Mouse (Mus musculus): ENCODE data around the gene Syt3. TPM values are rescaled to one million over a fixed set of nuclear protein-coding genes. Genes with fewer than 3 reads are reported as not detected.
A peak's percentile ranks its signal among the peaks of the same experiment; 100 is the strongest.

The Syt3 gene
- 2.2 and 3.2 TPM in 2 replicates for polyA plus RNA-seq (2015; fragmentation: Nextera tagmentation; extraction: Ambion mirVana)

GRCm38 (mm10) chr7:44383980-44384715, at the start of gene Syt3:
Gene Syt3 (plus strand): TSS chr7:44384102.
- peak within 1 kb of the TSS; percentile 93 for H3K4me2 ChIP-seq
- no peaks in the 10 kb centered on the region for H3K36me3 ChIP-seq
- H3K9ac ChIP-seq, result peak within 1 kb of the TSS; percentile 35
- peak; percentile 75 for ATAC-seq (ENCODE audit: insufficient number of reproducible peaks, low FRiP score, low TSS enrichment, low read depth)
- no peaks in the 10 kb centered on the region for H3K9me3 ChIP-seq
- peaks cover 28% of the 10 kb centered on the region for H3K27me3 ChIP-seq
- no peak within 1 kb of the TSS for H3K27ac ChIP-seq
- H3K4me3 ChIP-seq, result peak within 1 kb of the TSS; percentile 51
- peaks cover 10% of the 10 kb centered on the region for H3K4me1 ChIP-seq
- WGBS, result under 1% methylated on average over 29 of the region's 33 CpGs

- WGBS, result 70% methylated on average over 14 of the region's 14 CpGs
- ATAC-seq (ENCODE audit: insufficient number of reproducible peaks, low FRiP score, low TSS enrichment, low read depth), result no peak
Observed at GRCm38 (mm10) chr7:44334139-44334538, 49.8 kb upstream of the Syt3 start.

DNA sequence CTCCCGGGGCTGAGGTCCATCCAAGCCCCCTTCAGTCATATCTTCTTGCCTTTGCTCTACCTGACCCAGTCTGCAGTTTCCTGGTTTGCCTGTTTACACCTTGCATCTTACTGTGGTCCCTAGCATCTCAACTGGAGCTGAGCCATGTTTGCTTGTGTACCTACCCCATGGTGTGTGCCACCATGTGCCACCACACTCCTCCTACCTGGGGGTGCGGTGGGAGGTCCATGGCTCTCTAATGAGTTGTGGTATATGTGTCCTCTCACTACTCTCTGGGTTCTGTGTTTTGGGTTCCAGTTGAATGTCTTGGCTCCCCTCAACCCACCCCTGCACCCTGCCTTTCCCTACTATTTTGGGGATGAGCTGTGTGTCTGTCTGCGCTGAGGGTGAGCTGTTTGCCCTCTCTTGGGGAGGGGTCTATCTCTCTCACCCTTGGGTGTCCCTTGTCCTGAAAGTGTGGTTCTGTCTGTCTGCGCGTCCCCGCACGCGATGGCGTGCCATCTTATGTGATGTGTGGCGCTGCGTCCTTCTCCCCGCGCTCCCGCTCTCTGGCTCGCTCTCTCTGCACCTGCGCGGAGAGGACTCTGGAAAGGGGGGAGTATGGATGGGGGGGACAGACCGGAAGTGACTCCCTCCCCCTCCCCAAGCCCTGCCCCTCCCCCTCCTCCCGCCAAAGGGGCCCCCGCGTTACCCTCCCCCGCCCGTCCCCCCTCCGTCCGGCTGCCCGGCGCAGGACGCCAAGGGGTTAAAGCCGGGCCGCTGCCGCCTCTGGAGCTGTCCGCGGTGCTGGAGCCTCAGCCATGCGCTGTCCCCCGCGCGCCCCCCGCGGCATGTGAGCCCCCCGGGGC, 48.6 kb upstream of the Syt3 start:
- 5% methylated on average over 22 of the region's 40 CpGs for WGBS
- H3K9ac ChIP-seq, result no peak overlapping the region
- peak overlapping the region; percentile 75 for H3K4me2 ChIP-seq
- H3K4me3 ChIP-seq, result peak overlapping the region; percentile 37
- H3K27me3 ChIP-seq, result peaks cover 86% of the 10 kb centered on the region
- no peaks in the 10 kb centered on the region for H3K9me3 ChIP-seq
- peaks cover 14% of the 10 kb centered on the region for H3K4me1 ChIP-seq
- no peak for ATAC-seq (ENCODE audit: insufficient number of reproducible peaks, low FRiP score, low TSS enrichment, low read depth)
- H3K27ac ChIP-seq, result no peak overlapping the region
- no peaks in the 10 kb centered on the region for H3K36me3 ChIP-seq

More at GRCm38 (mm10) chr7:44334139-44334538, 49.8 kb upstream of the Syt3 start:
- Histone ChIP-seq H3K4me3 (no peak overlapping the region), H3K27me3 (peaks cover 75% of the 10 kb centered on the region), H3K4me2 (no peak overlapping the region), H3K36me3 (no peaks in the 10 kb centered on the region), H3K9me3 (no peaks in the 10 kb centered on the region), H3K9ac (no peak overlapping the region), H3K4me1 (peaks cover 14% of the 10 kb centered on the region), H3K27ac (no peak overlapping the region)

GRCm38 (mm10) chr7:44336046-44337021, 47.6 kb upstream of the Syt3 start:
- Histone ChIP-seq H3K9me3 (no peaks in the 10 kb centered on the region), H3K27ac (no peak overlapping the region), H3K4me2 (peak overlapping the region; percentile 75), H3K4me1 (peaks cover 14% of the 10 kb centered on the region), H3K4me3 (peak overlapping the region; percentile 37), H3K27me3 (peaks cover 88% of the 10 kb centered on the region), H3K36me3 (no peaks in the 10 kb centered on the region), H3K9ac (no peak overlapping the region)
- 4% methylated on average over 53 of the region's 54 CpGs for WGBS
- no peak for ATAC-seq (ENCODE audit: insufficient number of reproducible peaks, low FRiP score, low TSS enrichment, low read depth)

- 5% methylated on average over 32 of the region's 32 CpGs for WGBS
- Histone ChIP-seq H3K36me3 (no peaks in the 10 kb centered on the region), H3K4me3 (no peak overlapping the region), H3K4me1 (peaks cover 14% of the 10 kb centered on the region), H3K27me3 (peaks cover 89% of the 10 kb centered on the region), H3K9me3 (no peaks in the 10 kb centered on the region), H3K27ac (no peak overlapping the region), H3K4me2 (no peak overlapping the region), H3K9ac (no peak overlapping the region)
- ATAC-seq (ENCODE audit: insufficient number of reproducible peaks, low FRiP score, low TSS enrichment, low read depth), result no peak
Observed at GRCm38 (mm10) chr7:44337121-44337849, 46.6 kb upstream of the Syt3 start.

DNA sequence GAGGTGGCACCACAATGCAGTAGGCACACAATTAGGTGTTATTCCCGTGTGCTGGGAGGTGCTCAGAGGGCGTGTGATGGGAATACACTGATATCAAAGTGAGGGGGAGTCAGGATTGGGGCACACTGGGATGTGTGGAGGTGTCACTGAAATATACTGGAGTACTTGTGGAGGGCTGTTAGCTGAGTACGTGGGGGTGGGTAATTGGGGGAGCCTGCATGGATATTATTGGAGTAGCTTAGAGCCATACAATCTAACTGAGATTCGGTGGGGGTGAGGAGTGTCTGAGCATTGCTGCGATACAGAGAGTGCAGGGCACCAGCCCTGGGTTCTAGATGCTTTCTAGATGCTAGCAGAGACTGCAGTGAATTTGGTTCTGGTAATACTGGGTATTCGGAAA, 43.7 kb upstream of the Syt3 start:
- Histone ChIP-seq H3K9me3 (no peaks in the 10 kb centered on the region), H3K9ac (no peak overlapping the region), H3K4me3 (no peak overlapping the region), H3K27ac (no peak overlapping the region), H3K27me3 (peaks cover 71% of the 10 kb centered on the region), H3K36me3 (peaks cover 6% of the 10 kb centered on the region; the same call in 1 of the 2 replicates), H3K4me1 (peaks cover 16% of the 10 kb centered on the region), H3K4me2 (no peak overlapping the region)
- ATAC-seq (ENCODE audit: insufficient number of reproducible peaks, low FRiP score, low TSS enrichment, low read depth), result no peak
- WGBS, result 63% methylated on average over 6 of the region's 6 CpGs

- no peak for ATAC-seq (ENCODE audit: insufficient number of reproducible peaks, low FRiP score, low TSS enrichment, low read depth)
- WGBS, result 87% methylated on average over 10 of the region's 10 CpGs
- peaks cover 7% of the 10 kb centered on the region for H3K4me1 ChIP-seq
- no peak overlapping the region for H3K4me3 ChIP-seq
- H3K36me3 ChIP-seq, result peaks cover 12% of the 10 kb centered on the region
- H3K4me2 ChIP-seq, result no peak overlapping the region
- H3K9ac ChIP-seq, result no peak overlapping the region
- H3K27me3 ChIP-seq, result peaks cover 64% of the 10 kb centered on the region
- no peak overlapping the region for H3K27ac ChIP-seq
- no peaks in the 10 kb centered on the region for H3K9me3 ChIP-seq
Observed at GRCm38 (mm10) chr7:44341119-44341518, 42.8 kb upstream of the Syt3 start.

DNA sequence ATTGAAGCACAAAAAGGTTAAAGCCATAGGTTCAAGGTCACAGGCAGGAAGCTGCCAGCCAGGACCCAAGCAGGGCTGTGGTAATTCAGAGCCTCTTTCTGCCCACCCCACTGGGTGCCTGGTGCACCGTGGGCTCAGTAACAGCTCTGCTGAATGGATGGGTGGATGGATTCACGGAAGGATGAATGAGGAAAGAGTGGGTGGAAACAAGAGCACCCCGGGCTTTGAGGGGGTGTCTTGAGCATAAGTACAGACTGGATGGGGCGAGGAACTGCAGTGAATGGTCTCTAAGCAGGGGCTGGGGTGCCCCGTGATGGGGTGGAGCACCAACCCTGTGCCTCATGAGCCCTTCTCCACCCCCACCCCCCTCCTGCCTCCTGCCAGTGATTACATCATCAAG, 42.2 kb upstream of the Syt3 start:
- 56% methylated on average over 5 of the region's 5 CpGs for whole genome bisulfite sequencing
- H3K4me1 ChIP-seq, result peaks cover 3% of the 10 kb centered on the region; the same call in 1 of the 2 replicates
- peaks cover 18% of the 10 kb centered on the region for H3K36me3 ChIP-seq
- H3K27ac ChIP-seq, result no peak overlapping the region
- no peak for ATAC-seq (ENCODE audit: insufficient number of reproducible peaks, low FRiP score, low TSS enrichment, low read depth)
- no peaks in the 10 kb centered on the region for H3K9me3 ChIP-seq
- H3K9ac ChIP-seq, result no peak overlapping the region
- no peak overlapping the region for H3K4me2 ChIP-seq
- H3K4me3 ChIP-seq, result no peak overlapping the region
- peaks cover 63% of the 10 kb centered on the region for H3K27me3 ChIP-seq

- 18% methylated on average over 10 of the region's 11 CpGs for WGBS
- H3K27ac ChIP-seq, result no peak overlapping the region
- H3K4me1 ChIP-seq, result peaks cover 3% of the 10 kb centered on the region; the same call in 1 of the 2 replicates
- no peak overlapping the region for H3K4me2 ChIP-seq
- no peaks in the 10 kb centered on the region for H3K9me3 ChIP-seq
- no peak for ATAC-seq (ENCODE audit: insufficient number of reproducible peaks, low FRiP score, low TSS enrichment, low read depth)
- no peak overlapping the region for H3K9ac ChIP-seq
- H3K36me3 ChIP-seq, result peaks cover 18% of the 10 kb centered on the region
- H3K27me3 ChIP-seq, result peaks cover 57% of the 10 kb centered on the region
- H3K4me3 ChIP-seq, result no peak overlapping the region
Observed at GRCm38 (mm10) chr7:44343459-44344015, 40.4 kb upstream of the Syt3 start.

- H3K4me1 ChIP-seq, result peaks cover 3% of the 10 kb centered on the region; the same call in 1 of the 2 replicates
- no peak overlapping the region for H3K27ac ChIP-seq
- WGBS, result 72% methylated on average over 12 of the region's 12 CpGs
- no peak overlapping the region for H3K4me2 ChIP-seq
- H3K9me3 ChIP-seq, result no peaks in the 10 kb centered on the region
- no peak overlapping the region for H3K4me3 ChIP-seq
- H3K27me3 ChIP-seq, result peaks cover 53% of the 10 kb centered on the region
- ATAC-seq (ENCODE audit: insufficient number of reproducible peaks, low FRiP score, low TSS enrichment, low read depth), result no peak
- no peak overlapping the region for H3K9ac ChIP-seq
- peaks cover 18% of the 10 kb centered on the region for H3K36me3 ChIP-seq
Observed at GRCm38 (mm10) chr7:44344622-44345021, 39.3 kb upstream of the Syt3 start.
